Mouse (Mus musculus): ENCODE measurements around the gene Kcnj6.

The Kcnj6 gene

GRCm38 (mm10) chr16:94931343-94932301, 65.9 kb downstream of the Kcnj6 start:
- DNase-seq: peak; percentile 92

DNA sequence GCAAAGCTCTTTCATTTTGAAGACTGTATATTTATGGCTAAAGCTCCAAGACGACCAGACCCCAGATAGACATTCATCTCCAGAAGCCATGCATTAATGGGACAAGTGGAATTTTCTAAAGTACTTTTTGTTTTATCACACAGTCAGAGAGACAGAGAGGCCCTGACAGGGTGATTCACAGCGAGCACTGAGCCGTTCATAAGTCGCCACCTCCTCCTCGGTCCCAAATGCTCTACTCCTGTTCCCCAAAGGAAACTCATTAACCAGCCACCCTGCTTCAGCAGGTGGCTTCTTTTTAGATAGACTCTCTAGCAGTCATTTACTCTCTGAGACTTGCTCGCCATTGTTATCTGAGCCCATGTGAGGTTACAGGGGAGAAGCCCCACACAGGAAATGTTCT, 72.1 kb downstream of the Kcnj6 start:
- no peak for DNase-seq

GRCm38 (mm10) chr16:94919177-94919576, 78.3 kb downstream of the Kcnj6 start:
- no peak for DNase-seq

DNA sequence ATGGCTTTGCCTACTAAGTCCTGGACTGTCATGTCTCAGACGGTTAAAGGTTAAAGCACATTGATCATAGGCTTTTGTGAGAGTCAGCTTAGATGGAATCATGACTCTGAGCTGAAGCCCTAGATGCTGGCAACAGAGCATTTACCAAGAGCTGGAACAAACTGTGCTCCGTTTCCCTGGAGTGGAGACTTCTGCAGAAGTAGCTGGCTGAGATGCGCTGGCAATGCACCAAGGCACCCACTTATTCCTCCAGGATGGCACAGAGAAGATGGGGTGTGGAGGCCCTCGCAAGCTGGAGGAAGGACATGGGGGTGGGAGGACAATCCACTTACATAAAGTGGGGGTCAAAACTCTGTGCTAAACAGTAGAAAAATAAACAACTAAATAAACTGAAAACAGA, 91.5 kb downstream of the Kcnj6 start:
- no peak for DNase-seq

GRCm38 (mm10) chr16:94898832-94899231, 98.7 kb downstream of the Kcnj6 start:
- DNase-seq: no peak

DNA sequence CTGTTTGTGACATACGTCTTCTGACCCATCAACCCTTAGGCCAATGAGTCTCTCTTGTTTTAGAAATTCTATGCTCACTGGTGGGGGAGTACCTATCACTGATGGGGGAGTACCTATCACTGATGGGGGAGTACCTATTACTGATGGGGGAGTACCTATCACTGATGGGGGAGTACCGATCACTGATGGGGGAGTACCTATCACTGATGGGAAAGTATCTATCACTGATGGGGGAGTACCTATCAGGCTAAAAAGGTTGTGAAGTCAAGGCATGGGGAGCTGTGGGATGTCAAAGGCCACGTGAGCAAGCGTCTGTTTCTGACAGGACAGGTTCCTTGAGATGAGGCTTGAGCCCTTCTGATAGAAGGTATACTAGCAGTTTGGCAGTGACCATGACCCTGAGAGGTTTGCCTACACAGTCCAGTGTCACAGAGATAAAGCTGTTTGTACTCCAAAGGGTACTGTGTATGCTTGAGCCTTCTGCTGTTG, 105.3 kb downstream of the Kcnj6 start:
- DNase-seq: no peak

- no peak for DNase-seq
Measured at GRCm38 (mm10) chr16:94890581-94890980, 106.9 kb downstream of the Kcnj6 start.

DNA sequence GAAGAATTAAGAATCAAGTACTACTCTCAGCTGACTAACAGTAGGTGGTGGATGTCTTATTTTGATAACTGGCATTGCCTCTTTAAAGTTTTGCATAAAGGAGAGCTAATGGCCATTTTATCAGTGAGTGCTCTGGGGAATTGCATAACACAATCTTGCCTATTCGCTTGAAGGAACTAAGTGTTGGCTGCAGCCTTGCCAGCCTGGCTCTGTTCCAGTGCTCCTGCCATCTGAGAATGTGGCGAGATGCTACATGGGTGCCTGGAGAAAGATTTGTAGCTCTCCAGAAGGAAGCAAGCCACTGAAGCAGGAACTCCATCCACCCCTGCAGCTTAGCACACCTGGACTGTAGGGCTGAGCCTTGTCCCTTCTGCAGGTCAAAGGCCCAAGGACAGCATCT, 107.4 kb downstream of the Kcnj6 start:
- DNase-seq: peak; percentile 73

DNA sequence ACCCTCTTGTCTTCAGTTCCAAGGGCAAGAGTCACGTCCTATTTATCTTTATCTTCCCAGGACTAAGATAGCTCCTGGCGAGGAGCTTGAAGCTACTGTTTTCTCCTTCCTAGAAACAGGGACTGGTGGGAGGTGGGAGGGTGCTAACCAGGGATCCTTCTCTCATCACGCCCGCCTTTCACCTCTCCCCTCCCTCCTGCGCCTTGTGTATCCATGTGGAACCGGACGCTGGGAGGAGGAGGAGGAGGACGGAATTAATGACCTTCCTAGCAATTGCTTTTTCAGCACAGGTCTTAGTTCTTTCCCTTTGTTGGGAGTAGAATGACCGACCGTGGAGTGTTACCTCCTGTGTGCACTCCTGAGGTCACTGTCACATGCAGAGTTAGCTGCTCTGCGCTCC, 108.9 kb downstream of the Kcnj6 start:
- DNase-seq: no peak

DNA sequence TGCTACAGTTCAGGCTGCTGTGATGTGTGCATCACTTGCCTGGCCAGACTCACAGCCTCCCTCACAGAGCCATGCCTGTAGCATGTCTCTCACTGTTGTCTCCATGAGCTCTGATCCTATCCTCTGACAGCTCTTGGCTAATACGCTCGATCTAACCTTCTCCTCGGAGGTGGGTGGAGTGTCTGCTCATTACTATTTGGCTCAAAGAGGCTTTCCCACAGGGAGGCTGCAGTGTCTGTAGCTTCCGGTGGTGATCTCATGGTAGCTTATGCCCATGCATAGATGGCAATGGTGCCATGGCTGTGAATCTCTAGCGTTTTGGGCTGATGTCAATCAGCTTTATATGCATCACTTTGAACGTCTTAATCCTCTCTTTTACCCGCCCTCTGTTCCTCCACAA, 111.1 kb downstream of the Kcnj6 start:
- DNase-seq: peak; percentile 51

GRCm38 (mm10) chr16:94885062-94885461, 112.4 kb downstream of the Kcnj6 start:
- peak; percentile 76 for DNase-seq

- peak; percentile 76 for DNase-seq
Measured at GRCm38 (mm10) chr16:94883909-94884308, 113.6 kb downstream of the Kcnj6 start.

GRCm38 (mm10) chr16:94883196-94883595, 114.3 kb downstream of the Kcnj6 start:
- DNase-seq: no peak

DNA sequence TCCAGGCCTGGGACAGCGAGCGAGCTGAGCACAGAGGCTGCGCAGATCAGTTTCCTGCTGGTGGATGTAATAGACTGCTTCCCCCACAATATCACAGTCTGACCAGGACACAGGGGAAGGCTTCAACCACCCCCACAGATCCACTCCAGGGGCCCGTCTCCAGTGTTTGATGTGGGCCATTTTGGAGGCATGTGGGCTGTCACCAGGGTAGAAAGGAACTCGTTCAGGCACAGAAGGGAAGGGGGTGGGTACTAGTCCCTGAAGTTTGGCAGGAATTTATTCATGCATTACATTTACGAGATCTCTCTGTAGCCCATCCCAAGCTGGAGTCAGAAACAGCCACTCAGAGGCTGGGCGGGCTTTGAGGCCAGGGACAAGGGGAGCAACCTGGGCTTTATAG, 115.4 kb downstream of the Kcnj6 start:
- no peak for DNase-seq

DNA sequence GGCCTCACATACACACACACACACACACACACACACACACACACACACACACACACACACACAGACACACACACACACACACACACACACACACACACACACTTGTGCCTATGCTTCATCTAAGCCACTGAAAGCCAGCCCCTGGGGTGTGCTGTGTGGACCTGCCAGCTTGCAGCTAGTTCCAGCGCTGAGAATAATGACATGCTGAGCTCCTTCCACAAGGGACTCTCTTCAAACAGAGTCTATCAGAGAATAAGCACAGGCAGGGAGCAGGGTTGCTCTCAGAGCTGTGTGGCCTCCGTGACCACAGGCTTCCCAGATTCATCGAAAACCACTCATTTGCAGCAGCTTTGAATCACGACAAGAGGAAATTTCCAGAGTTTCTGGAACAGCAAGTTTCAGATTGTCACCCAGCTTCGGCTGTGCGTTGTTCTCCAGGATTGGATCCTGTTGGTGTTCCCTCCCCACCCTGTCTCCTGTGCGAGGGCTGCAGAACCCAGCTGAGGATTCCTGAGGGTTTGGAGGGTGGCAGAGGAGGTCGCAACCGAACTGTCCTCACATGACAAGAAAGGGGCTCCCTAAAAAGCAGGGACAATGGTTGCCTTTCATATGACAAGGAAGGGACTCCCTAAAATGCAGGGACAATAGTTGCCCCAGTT, 124.8 kb downstream of the Kcnj6 start:
- no peak for DNase-seq

- peak; percentile 49 for DNase-seq
Measured at GRCm38 (mm10) chr16:94868354-94868753, 129.1 kb downstream of the Kcnj6 start.

DNA sequence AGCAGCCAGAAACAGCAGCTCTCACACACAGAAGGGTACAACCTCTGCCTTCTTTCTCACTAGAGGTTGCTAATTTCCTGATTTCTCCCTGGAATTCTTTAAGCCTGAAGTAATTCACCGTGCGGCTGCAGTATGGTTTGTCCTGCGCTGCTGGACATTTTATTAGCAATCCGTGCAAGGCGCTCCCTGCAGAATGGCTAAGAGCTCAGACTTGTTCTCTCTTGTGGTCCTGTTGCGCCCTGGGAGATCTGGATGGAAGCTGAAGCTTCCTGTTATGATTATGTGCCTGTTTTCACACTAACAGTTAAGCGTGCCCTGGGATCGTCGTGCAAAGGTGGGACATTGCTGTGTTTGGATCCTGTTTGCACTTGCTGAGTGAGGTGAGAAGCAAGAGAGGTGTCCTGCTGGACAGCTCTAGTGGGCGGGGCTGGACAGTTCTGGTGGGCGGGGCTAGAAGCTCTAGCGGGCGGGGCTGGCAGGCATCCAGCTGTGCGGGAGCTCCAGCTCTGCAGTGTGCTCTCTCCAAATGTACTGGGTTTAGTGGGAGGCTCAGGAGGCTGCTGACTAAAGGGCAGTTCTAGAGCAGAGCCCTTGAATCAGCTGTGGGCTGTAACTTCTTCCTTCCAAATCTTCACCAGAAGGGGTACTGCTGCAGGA, 131.1 kb downstream of the Kcnj6 start:
- no peak for DNase-seq

DNA sequence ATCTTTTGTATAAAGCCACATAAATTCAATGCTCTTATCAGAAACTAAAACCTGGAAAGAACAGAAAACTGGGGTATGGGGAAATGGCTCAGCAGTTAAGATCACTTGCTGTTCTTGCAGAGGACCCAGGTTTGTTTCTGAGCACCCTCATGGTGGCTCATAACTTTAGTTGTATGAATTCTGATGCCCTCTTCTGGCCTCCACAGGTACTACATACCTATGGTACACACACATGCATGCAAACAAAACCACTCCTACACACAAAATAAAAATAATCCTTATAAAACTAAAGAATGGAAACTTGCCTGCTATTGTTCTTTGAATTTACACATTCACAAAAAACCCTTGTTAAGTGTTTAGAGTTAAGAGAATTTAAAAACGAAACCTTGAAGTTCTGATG, 131.7 kb downstream of the Kcnj6 start:
- no peak for DNase-seq

DNA sequence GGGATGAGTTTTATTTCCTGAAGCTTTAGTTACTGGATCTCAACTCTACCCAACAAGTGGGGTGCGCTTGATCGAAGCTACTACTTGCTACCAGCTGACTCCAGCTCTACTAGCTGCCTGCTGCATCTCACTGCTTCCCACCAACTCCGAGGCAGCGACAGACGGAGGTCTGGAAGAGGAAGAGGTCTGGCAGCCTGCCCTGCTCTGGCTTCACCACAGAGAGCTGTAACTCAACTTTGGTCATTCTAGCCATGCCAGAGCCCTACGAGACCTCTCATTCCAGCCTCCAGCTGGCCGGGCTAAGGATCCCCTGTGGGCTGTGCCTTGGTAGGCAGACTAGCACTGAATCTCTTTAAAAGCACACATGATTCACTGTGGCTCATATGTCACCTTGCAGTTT, 132.4 kb downstream of the Kcnj6 start:
- peak; percentile 63 for DNase-seq

DNA sequence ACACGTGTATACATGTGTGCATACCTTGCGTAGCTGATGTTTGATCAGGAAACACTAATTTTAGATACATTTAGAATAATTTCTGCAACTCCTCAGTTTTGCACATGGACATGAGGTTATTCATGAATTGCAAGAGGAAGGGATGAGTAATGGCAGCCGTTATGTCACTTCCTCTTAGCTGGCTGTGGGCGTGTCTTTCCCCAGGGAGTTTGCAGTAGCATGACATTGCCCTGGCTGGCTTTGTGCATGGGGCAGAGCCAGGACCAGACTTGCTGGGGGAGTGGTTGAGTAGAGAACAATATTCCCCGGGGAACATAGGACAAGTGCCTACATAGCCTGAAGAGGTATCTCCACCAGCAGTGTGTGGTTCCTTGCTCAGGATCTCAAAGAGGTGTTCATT, 134.0 kb downstream of the Kcnj6 start:
- DNase-seq: no peak

GRCm38 (mm10) chr16:94855990-94856389, 141.5 kb downstream of the Kcnj6 start:
- DNase-seq: no peak

GRCm38 (mm10) chr16:94852407-94853160, 144.9 kb downstream of the Kcnj6 start:
- DNase-seq: no peak

DNA sequence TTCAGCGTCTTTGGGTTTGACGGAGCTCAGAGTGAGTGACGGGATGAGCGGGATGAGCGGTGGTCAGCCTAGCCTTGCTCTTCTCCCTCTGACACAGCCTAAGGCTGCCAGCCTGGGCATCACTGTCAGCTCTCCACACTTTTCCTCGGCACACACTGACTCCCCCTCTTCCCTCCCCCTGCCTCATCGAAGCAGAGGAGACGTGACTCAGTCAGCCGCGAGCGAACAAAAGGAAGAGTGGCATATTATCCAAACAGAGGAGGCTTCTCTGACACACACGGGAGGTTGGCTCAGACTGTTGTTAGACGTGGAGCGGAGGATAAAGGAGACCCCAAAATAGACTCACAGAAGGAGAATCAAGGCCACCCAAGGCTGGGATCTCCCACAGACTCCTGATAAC, 147.1 kb downstream of the Kcnj6 start:
- no peak for DNase-seq
